Mouse (Mus musculus) MEL (cell line): ENCODE results near the gene Art2b. TPM values are rescaled to one million over a fixed set of nuclear protein-coding genes. Genes with fewer than 3 reads are reported as not detected.

Experiments used
- DNase-seq: peaks from one replicate; pipeline ENCODE4 v3.0.0; 2011; ENCODE audit warnings: low read depth, low spot score
- H3K27ac ChIP-seq: 2 replicates; pipeline ENCODE4 v1.5.1; 2012; ENCODE audit warnings: low read depth, mild to moderate bottlenecking, control low read depth, low read length, moderate library complexity; ENCODE audit not compliant: control insufficient read depth
- H3K27me3 ChIP-seq, 2 experiments: fragments of 150-350 bp in 1 of 2; sonication (generic) in 1 of 2; 2 replicates each; pipeline ENCODE4 v1.6.1; 2012; ENCODE audit warnings: low read length in 2 of 2, mild to moderate bottlenecking in 2 of 2, improper control_type of control experiment in 1 of 2, moderate library complexity in 1 of 2; ENCODE audit not compliant: insufficient read depth in 2 of 2, control insufficient read depth in 1 of 2
- H3K36me3 ChIP-seq, 2 experiments: 2 replicates each; pipeline ENCODE4 v1.6.1; 2012 to 2014; ENCODE audit warnings: low read length in 2 of 2, improper control_type of control experiment in 1 of 2, inconsistent platforms in 1 of 2, mild to moderate bottlenecking in 1 of 2; ENCODE audit not compliant: insufficient read depth in 2 of 2, control insufficient read depth in 1 of 2
- H3K4me1 ChIP-seq, 2 experiments: fragments of 150-350 bp in 1 of 2; sonication (generic) in 1 of 2; 2 replicates each; pipeline ENCODE4 v1.6.1; 2012; ENCODE audit warnings: low read length in 2 of 2, improper control_type of control experiment in 1 of 2, mild to moderate bottlenecking in 1 of 2; ENCODE audit not compliant: insufficient read depth in 2 of 2, control insufficient read depth in 1 of 2
- H3K4me3 ChIP-seq, 2 experiments: fragments of 150-350 bp in 1 of 2; sonication (generic) in 1 of 2; 2 replicates each; pipeline ENCODE4 v1.5.1; 2012; ENCODE audit warnings: low read depth in 2 of 2, low read length in 2 of 2, mild to moderate bottlenecking in 2 of 2, moderate library complexity in 2 of 2, control low read depth in 1 of 2, improper control_type of control experiment in 1 of 2; ENCODE audit not compliant: control insufficient read depth in 1 of 2, insufficient read depth in 1 of 2
- H3K79me2 ChIP-seq: 2 replicates; pipeline ENCODE4 v1.6.1; 2012; ENCODE audit warnings: mild to moderate bottlenecking, low read length, moderate library complexity; ENCODE audit not compliant: control insufficient read depth, poor library complexity, insufficient read depth
- H3K9ac ChIP-seq: 2 replicates; pipeline ENCODE4 v1.6.1; 2012; ENCODE audit warnings: low read depth, mild to moderate bottlenecking, control low read depth, low read length, moderate library complexity; ENCODE audit not compliant: control insufficient read depth, poor library complexity, severe bottlenecking
- H3K9me3 ChIP-seq: fragments of 150-350 bp; sonication (generic); replicated peaks from 2 replicates; pipeline ENCODE4 v1.6.1; 2012; ENCODE audit warnings: mild to moderate bottlenecking, low read length, improper control_type of control experiment, moderate library complexity; ENCODE audit not compliant: insufficient read depth
- BHLHE40 ChIP-seq: IDR thresholded peaks from 2 replicates; pipeline ENCODE4 v1.6.1; 2012; ENCODE audit warnings: low read depth, mild to moderate bottlenecking, inconsistent platforms, low read length, improper control_type of control experiment, borderline replicate concordance
- CHD2 ChIP-seq: IDR thresholded peaks from 2 replicates; pipeline ENCODE4 v1.6.1; 2011; ENCODE audit warnings: low read length, improper control_type of control experiment
- CTCF ChIP-seq, 3 experiments: IDR thresholded peaks in 2 of 3; conservative IDR thresholded peaks in 1 of 3; 2 replicates each; pipeline ENCODE4 v1.5.1; 2011 to 2012; ENCODE audit warnings: low read length in 3 of 3, low read depth in 2 of 3, mild to moderate bottlenecking in 2 of 3, improper control_type of control experiment in 1 of 3, inconsistent platforms in 1 of 3, mixed read lengths in 1 of 3, moderate library complexity in 1 of 3; ENCODE audit not compliant: control insufficient read depth in 1 of 3, insufficient read depth in 1 of 3, poor library complexity in 1 of 3, severe bottlenecking in 1 of 3
- E2F4 ChIP-seq: IDR thresholded peaks from 2 replicates; pipeline ENCODE4 v1.6.1; 2011; ENCODE audit warnings: low read depth, low read length, improper control_type of control experiment, borderline replicate concordance
- ETS1 ChIP-seq: IDR thresholded peaks from 2 replicates; pipeline ENCODE4 v1.6.1; 2012; ENCODE audit warnings: low read depth, mild to moderate bottlenecking, inconsistent platforms, low read length, improper control_type of control experiment, moderate library complexity
- JUND ChIP-seq: IDR thresholded peaks from 2 replicates; pipeline ENCODE4 v1.6.1; 2011; ENCODE audit warnings: low read depth, mild to moderate bottlenecking, improper control_type of control experiment, low read length
- MAFK ChIP-seq: IDR thresholded peaks from 2 replicates; pipeline ENCODE4 v1.6.1; 2011; ENCODE audit warnings: low read depth, mild to moderate bottlenecking, low read length, improper control_type of control experiment, borderline replicate concordance
- MAX ChIP-seq: IDR thresholded peaks from 2 replicates; pipeline ENCODE4 v1.6.1; 2011; ENCODE audit warnings: low read length, improper control_type of control experiment
- MAZ ChIP-seq: IDR thresholded peaks from 2 replicates; pipeline ENCODE4 v1.6.1; 2012; ENCODE audit warnings: low read depth, mild to moderate bottlenecking, inconsistent platforms, low read length, improper control_type of control experiment
- MEF2A ChIP-seq: IDR thresholded peaks from 2 replicates; pipeline ENCODE4 v1.6.1; 2014; ENCODE audit warnings: low read depth, mild to moderate bottlenecking, inconsistent platforms, low read length, improper control_type of control experiment; ENCODE audit not compliant: poor library complexity, insufficient replicate concordance, severe bottlenecking; ENCODE audit errors: extremely low read depth
- MXI1 ChIP-seq: IDR thresholded peaks from 2 replicates; pipeline ENCODE4 v1.6.1; 2011; ENCODE audit warnings: mild to moderate bottlenecking, low read depth, low read length, improper control_type of control experiment
- MYC ChIP-seq: IDR thresholded peaks from 2 replicates; pipeline ENCODE4 v1.6.1; 2011; ENCODE audit warnings: low read depth, mild to moderate bottlenecking, low read length, improper control_type of control experiment, moderate library complexity
- NELFE ChIP-seq: IDR thresholded peaks from 2 replicates; pipeline ENCODE4 v1.6.1; 2011; ENCODE audit warnings: low read depth, low read length, improper control_type of control experiment
- POLR2AphosphoS5 ChIP-seq: IDR thresholded peaks from 2 replicates; pipeline ENCODE4 v1.6.1; 2012; ENCODE audit warnings: low read depth, borderline replicate concordance, mild to moderate bottlenecking, inconsistent platforms, low read length, moderate library complexity, mixed read lengths
- RCOR1 ChIP-seq: IDR thresholded peaks from 2 replicates; pipeline ENCODE4 v1.6.1; 2012; ENCODE audit warnings: low read depth, mild to moderate bottlenecking, inconsistent platforms, low read length, improper control_type of control experiment
- SIN3A ChIP-seq: IDR thresholded peaks from 2 replicates; pipeline ENCODE4 v1.6.1; 2012; ENCODE audit warnings: low read length, improper control_type of control experiment, inconsistent platforms
- SMC3 ChIP-seq: IDR thresholded peaks from 2 replicates; pipeline ENCODE4 v1.6.1; 2011; ENCODE audit warnings: low read depth, low read length, improper control_type of control experiment
- TBP ChIP-seq: IDR thresholded peaks from 2 replicates; pipeline ENCODE4 v1.8.0; 2011; ENCODE audit warnings: low read depth, low read length, improper control_type of control experiment
- TCF12 ChIP-seq: IDR thresholded peaks from 2 replicates; pipeline ENCODE4 v1.6.1; 2014; ENCODE audit warnings: low read depth, mild to moderate bottlenecking, inconsistent platforms, low read length, improper control_type of control experiment, moderate library complexity
- UBTF ChIP-seq: IDR thresholded peaks from 2 replicates; pipeline ENCODE4 v1.6.1; 2012; ENCODE audit warnings: low read depth, mild to moderate bottlenecking, inconsistent platforms, low read length, improper control_type of control experiment, moderate library complexity, borderline replicate concordance; ENCODE audit not compliant: insufficient read depth
- ZC3H11A ChIP-seq: IDR thresholded peaks from 2 replicates; pipeline ENCODE4 v1.6.1; 2012; ENCODE audit warnings: low read depth, mild to moderate bottlenecking, inconsistent platforms, low read length, improper control_type of control experiment
- ZKSCAN1 ChIP-seq: IDR thresholded peaks from 2 replicates; pipeline ENCODE4 v1.6.1; 2012; ENCODE audit warnings: low read depth, mild to moderate bottlenecking, inconsistent platforms, low read length, improper control_type of control experiment, moderate library complexity
- polyA plus RNA-seq, 2 experiments: library from polyadenylated mRNA; stranded (reverse) in 1 of 2; unstranded in 1 of 2; fragments of >175 nt in 1 of 2; fragments of >200 nt in 1 of 2; gene quantifications; 2 replicates each; pipeline versions ENCODE4 v1.2.1 to v1.2.4; 2012; ENCODE audit warnings: low replicate concordance in 2 of 2, low read depth in 1 of 2; ENCODE audit not compliant: insufficient read length in 2 of 2, insufficient read depth in 1 of 2, missing spikeins in 1 of 2
- total RNA-seq: library from RNA; depleted of rRNA; stranded (reverse); fragments of 300-350 nt; gene quantifications from 2 replicates; pipeline ENCODE4 v1.2.3, GENCODE M21; 2012

The Art2b gene
- total and polyA plus RNA-seq, 3 experiments: not detected

- H3K4me3 ChIP-seq: no peak overlapping the region
- no peak overlapping the region for H3K27ac ChIP-seq
- H3K9me3 ChIP-seq: no peaks in the 10 kb centered on the region
- no peak overlapping the region for H3K9ac ChIP-seq
- H3K4me1 ChIP-seq: no peaks in the 10 kb centered on the region
- H3K27me3 ChIP-seq: peaks cover 2 to 3% of the 10 kb centered on the region in 2 experiments; a peak in 2 of 4 replicates
- H3K36me3 ChIP-seq: no peaks in the 10 kb centered on the region
- TF ChIP-seq MAX: no peak
- TF ChIP-seq SIN3A: no peak
- no peak for TF ChIP-seq ZKSCAN1
- no peak for TF ChIP-seq CTCF (IDR thresholded peaks at IDR 0.05 in 2 of 3, conservative IDR thresholded peaks at IDR 0.05 in 1 of 3; ENCODE audit: control insufficient read depth in 1 of 3, insufficient read depth in 1 of 3, low read depth in 2 of 3, low read length in 3 of 3, poor library complexity in 1 of 3, severe bottlenecking in 1 of 3)
- no peak for TF ChIP-seq MEF2A
- TF ChIP-seq CHD2: no peak
- no peak for TF ChIP-seq MAZ
- TF ChIP-seq MAFK: no peak
- TF ChIP-seq JUND: no peak
- no peak for TF ChIP-seq BHLHE40
- TF ChIP-seq TCF12: no peak
- no peak for TF ChIP-seq SMC3
- no peak for TF ChIP-seq MXI1
- no peak for TF ChIP-seq ETS1
- TF ChIP-seq MYC: no peak
- no peak for TF ChIP-seq UBTF
- no peaks in the 10 kb centered on the region for H3K79me2 ChIP-seq
- DNase-seq: no peak
Measured at GRCm38 (mm10) chr7:101549266-101549665, 36.1 kb downstream of the Art2b start.

GRCm38 (mm10) chr7:101547651-101548050 lies 37.7 kb downstream of the Art2b start:
- Histone ChIP-seq H3K9ac (no peak overlapping the region), H3K36me3 (no peaks in the 10 kb centered on the region)
- DNase-seq: no peak

More at GRCm38 (mm10) chr7:101547651-101548050, 37.7 kb downstream of the Art2b start:
- Histone ChIP-seq H3K4me3 (no peak overlapping the region), H3K79me2 (no peaks in the 10 kb centered on the region), H3K27ac (no peak overlapping the region), H3K9me3 (no peaks in the 10 kb centered on the region), H3K4me1 (no peaks in the 10 kb centered on the region), H3K27me3 (peaks cover 3 to 7% of the 10 kb centered on the region in 2 experiments; a peak in 3 of 4 replicates)
- TF ChIP-seq SIN3A (no peak), ZC3H11A (no peak), MYC (no peak), MEF2A (no peak), CTCF (IDR thresholded peaks at IDR 0.05 in 2 of 3, conservative IDR thresholded peaks at IDR 0.05 in 1 of 3; ENCODE audit: control insufficient read depth in 1 of 3, insufficient read depth in 1 of 3, low read depth in 2 of 3, low read length in 3 of 3, poor library complexity in 1 of 3, severe bottlenecking in 1 of 3) (no peak), MAZ (no peak), SMC3 (no peak), E2F4 (no peak), MAX (no peak), BHLHE40 (no peak), RCOR1 (no peak), NELFE (no peak), POLR2AphosphoS5 (no peak), CHD2 (no peak), MXI1 (no peak), TBP (no peak), UBTF (no peak)
